Mouse (Mus musculus): ENCODE measurements around the gene Fbxw8.

DNA sequence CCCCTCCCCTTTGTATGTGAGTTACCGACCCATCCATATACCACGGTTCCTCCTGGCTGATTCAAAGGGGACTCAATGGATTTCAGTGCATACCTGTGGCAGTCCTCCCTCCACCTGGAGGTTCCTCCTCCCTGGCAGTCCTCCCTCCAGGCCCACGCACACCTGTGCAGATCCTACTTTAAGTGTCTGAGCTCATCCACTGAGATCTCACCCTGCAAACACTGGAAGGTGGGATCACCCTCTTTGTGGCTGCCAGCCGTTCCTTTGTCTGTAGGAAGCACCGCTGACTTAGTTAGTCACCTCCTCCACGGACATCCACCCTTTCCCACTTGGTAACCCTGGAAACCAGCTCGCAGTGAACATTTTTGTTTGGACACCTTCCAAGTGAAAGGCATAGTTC lies 22.4 kb upstream of the Fbxw8 start:
- no peak for TF ChIP-seq CTCF (IDR thresholded peaks at IDR 0.05; ENCODE audit: extremely low read depth, insufficient read length, insufficient replicate concordance, low read depth, low read length)
- no peak for TF ChIP-seq POLR2A (IDR thresholded peaks at IDR 0.05; ENCODE audit: low read depth, low read length)
